Mouse (Mus musculus) retina, postnatal 7 days (tissue): ENCODE measurements around the gene Apoa4.

Source experiments
- DNase-seq: peaks from one replicate; pipeline ENCODE4 v3.0.0-alpha.2; 2012; ENCODE audit warnings: low read depth, low spot score

Gene Apoa4

DNA sequence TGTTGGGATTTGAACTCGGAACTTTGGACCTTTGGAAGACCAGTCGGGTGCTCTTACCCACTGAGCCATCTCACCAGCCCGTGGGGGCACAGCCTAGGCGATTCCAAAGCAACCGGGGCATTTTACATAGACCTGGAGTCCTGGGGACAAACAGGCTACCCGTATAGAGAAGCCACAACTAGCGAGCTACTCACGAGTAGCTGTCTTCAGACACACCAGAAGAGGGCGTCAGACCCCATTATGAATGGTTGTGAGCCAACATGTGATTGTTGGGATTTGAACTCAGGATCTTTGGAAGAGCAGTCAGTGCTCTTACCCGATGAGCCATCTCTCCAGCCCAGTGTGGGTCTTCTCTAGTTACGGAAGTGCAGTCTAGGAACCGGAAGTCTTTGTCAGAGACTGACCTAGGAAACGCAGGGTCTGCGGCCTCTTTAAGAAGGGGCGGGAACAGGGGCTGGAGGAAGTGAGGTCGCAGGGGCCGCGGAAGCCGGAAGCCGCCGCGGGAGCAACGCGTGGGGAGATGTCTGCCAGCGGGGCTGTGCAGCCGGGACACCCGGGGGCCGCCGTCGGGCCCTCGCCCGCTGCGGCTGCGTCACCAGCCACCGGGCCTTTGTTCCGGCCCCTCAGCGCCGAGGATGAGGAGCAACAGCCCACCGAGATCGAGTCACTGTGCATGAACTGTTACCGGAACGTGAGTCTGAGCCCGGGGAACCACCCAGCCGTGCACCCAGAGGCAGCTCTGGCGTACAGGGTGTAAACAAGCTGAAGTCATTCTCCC, 32.4 kb downstream of the Apoa4 start, which contains the start of gene Zpr1:
Zpr1 (plus strand) TSS at position 388 of the 778 bp plus-strand sequence.
- DNase-seq, result peak; percentile 87

DNA sequence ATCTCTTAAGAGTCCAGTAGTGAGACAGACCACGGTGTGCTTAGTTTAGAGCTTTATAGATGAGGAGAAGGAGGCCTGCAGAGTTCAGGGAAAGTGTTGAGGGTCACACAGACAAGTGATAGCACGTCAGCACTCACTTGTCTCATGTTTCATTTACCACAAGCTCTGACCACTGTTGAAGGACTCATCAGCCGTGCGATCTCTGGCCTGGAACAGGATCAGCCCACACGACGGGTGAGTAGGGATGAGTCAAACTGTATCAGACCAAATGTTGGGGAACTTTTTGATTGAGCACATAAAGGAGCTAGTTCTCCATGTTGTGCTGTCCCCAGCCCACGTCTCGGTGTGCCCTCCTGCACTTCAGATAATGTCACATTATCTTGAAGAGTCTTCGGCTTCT, 34.0 kb downstream of the Apoa4 start:
- no peak for DNase-seq

DNA sequence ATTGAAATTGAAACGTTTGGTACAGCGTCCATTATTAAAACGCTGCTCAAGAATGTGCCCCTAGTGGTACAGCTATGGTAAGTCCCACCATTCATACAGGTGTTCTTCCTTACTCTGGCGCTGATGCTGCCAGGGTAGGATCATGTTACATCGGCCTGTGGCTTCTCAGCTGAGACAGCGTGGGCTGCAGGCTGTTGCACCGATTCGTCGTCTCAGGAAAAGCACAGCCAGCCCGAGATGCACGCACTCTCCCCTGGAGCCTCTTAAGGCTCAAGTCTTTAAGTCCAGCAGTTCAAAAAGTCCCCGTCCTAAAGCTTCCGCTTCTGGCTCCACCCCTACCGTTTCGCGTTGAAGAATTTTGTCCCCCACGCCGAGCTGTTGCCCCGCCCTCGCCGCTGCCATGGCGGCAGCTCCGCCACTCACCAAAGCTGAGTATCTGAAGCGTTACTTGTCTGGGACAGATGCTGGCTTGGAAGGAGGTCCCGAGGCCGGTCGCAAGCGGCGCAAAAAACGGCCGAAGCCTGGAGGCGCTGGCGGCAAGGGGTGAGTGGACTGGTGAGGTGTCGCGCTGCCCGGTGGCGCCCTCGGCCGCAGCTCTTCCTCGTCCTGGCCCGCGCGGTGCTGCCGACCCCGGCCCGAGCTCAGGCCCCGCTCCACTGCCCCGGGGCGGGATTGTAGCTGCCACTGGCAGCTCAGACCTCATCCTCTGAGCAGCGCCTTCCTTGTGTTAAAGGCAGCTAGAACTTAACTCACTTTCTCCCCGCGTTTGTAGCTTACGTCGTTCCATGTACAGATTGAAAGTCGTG, 42.3 kb downstream of the Apoa4 start, which contains the start of gene Bud13:
Bud13 (plus strand) TSS at position 378 of the 806 bp plus-strand sequence.
- peak; percentile 89 for DNase-seq
